Mouse (Mus musculus): ENCODE data around the gene Cpne1. TPM values are rescaled to one million over a fixed set of nuclear protein-coding genes. Genes with fewer than 3 reads are reported as not detected.
A peak's percentile ranks its signal among the peaks of the same experiment; 100 is the strongest.

Gene Cpne1
- total RNA-seq, 1 experiment from 2014 or later, result 111 TPM

GRCm38 (mm10) chr2:156087391-156088110 is 24.2 kb downstream of the Cpne1 start:
- ATAC-seq (ENCODE audit: extremely low read depth, insufficient number of reproducible peaks, low FRiP score, poor library complexity, severe bottlenecking), result no peak

GRCm38 (mm10) chr2:156084541-156084940 is 27.2 kb downstream of the Cpne1 start:
- no peak for ATAC-seq (ENCODE audit: extremely low read depth, insufficient number of reproducible peaks, low FRiP score, poor library complexity, severe bottlenecking)

GRCm38 (mm10) chr2:156080391-156080790 is 31.4 kb downstream of the Cpne1 start:
- ATAC-seq (ENCODE audit: extremely low read depth, insufficient number of reproducible peaks, low FRiP score, poor library complexity, severe bottlenecking), result no peak

GRCm38 (mm10) chr2:156079674-156080073 is 32.1 kb downstream of the Cpne1 start:
- no peak for ATAC-seq (ENCODE audit: extremely low read depth, insufficient number of reproducible peaks, low FRiP score, poor library complexity, severe bottlenecking)

GRCm38 (mm10) chr2:156079183-156079560 is 32.6 kb downstream of the Cpne1 start:
- no peak for ATAC-seq (ENCODE audit: extremely low read depth, insufficient number of reproducible peaks, low FRiP score, poor library complexity, severe bottlenecking)

GRCm38 (mm10) chr2:156078421-156079182 is 33.2 kb downstream of the Cpne1 start:
- ATAC-seq (ENCODE audit: extremely low read depth, insufficient number of reproducible peaks, low FRiP score, poor library complexity, severe bottlenecking), result no peak

GRCm38 (mm10) chr2:156077461-156077860 is 34.3 kb downstream of the Cpne1 start:
- ATAC-seq (ENCODE audit: extremely low read depth, insufficient number of reproducible peaks, low FRiP score, poor library complexity, severe bottlenecking), result no peak

GRCm38 (mm10) chr2:156073725-156074124 is 38.0 kb downstream of the Cpne1 start:
- ATAC-seq (ENCODE audit: extremely low read depth, insufficient number of reproducible peaks, low FRiP score, poor library complexity, severe bottlenecking), result no peak

GRCm38 (mm10) chr2:156071236-156071635 is 40.5 kb downstream of the Cpne1 start:
- ATAC-seq (ENCODE audit: extremely low read depth, insufficient number of reproducible peaks, low FRiP score, poor library complexity, severe bottlenecking), result no peak

GRCm38 (mm10) chr2:156067916-156068315 is 43.8 kb downstream of the Cpne1 start:
- no peak for ATAC-seq (ENCODE audit: extremely low read depth, insufficient number of reproducible peaks, low FRiP score, poor library complexity, severe bottlenecking)

GRCm38 (mm10) chr2:156066126-156066525 is 45.6 kb downstream of the Cpne1 start:
- ATAC-seq (ENCODE audit: extremely low read depth, insufficient number of reproducible peaks, low FRiP score, poor library complexity, severe bottlenecking), result no peak

GRCm38 (mm10) chr2:156065099-156066041 is 46.4 kb downstream of the Cpne1 start, which contains the start of gene Spag4:
TSS of gene Spag4 (plus strand) at chr2:156065175.
- peak; percentile 24; the same call in 1 of the 2 replicates for ATAC-seq (ENCODE audit: extremely low read depth, insufficient number of reproducible peaks, low FRiP score, poor library complexity, severe bottlenecking)

GRCm38 (mm10) chr2:156052816-156053215 is 58.9 kb downstream of the Cpne1 start, which contains the start of gene Fer1l4:
TSS of gene Fer1l4 (minus strand) at chr2:156052947.
- no peak for ATAC-seq (ENCODE audit: extremely low read depth, insufficient number of reproducible peaks, low FRiP score, poor library complexity, severe bottlenecking)

- no peak for ATAC-seq (ENCODE audit: extremely low read depth, insufficient number of reproducible peaks, low FRiP score, poor library complexity, severe bottlenecking)
Observed at GRCm38 (mm10) chr2:156047929-156048328, 63.8 kb downstream of the Cpne1 start.

GRCm38 (mm10) chr2:156042903-156043302 is 68.9 kb downstream of the Cpne1 start:
- ATAC-seq (ENCODE audit: extremely low read depth, insufficient number of reproducible peaks, low FRiP score, poor library complexity, severe bottlenecking), result no peak

GRCm38 (mm10) chr2:156039390-156039789 is 72.4 kb downstream of the Cpne1 start:
- ATAC-seq (ENCODE audit: extremely low read depth, insufficient number of reproducible peaks, low FRiP score, poor library complexity, severe bottlenecking), result no peak

- no peak for ATAC-seq (ENCODE audit: extremely low read depth, insufficient number of reproducible peaks, low FRiP score, poor library complexity, severe bottlenecking)
Observed at GRCm38 (mm10) chr2:156025482-156025881, 86.3 kb downstream of the Cpne1 start.
